Mouse (Mus musculus) splenic B cell, adult 2 months (primary cell): ENCODE results near the gene Mdfi.

ENCODE experiments used
- DNase-seq: peaks from one replicate; pipeline ENCODE4 v3.0.0-alpha.2; 2011; ENCODE audit warnings: low read depth, low spot score
- H3K27me3 ChIP-seq: 2 replicates; pipeline ENCODE4 v1.6.1; 2012; ENCODE audit warnings: mild to moderate bottlenecking, low read length, moderate library complexity, mixed read lengths; ENCODE audit not compliant: control insufficient read depth, poor library complexity, insufficient read depth, severe bottlenecking
- H3K36me3 ChIP-seq: 2 replicates; pipeline ENCODE4 v1.6.1; 2012; ENCODE audit warnings: mild to moderate bottlenecking, low read length, moderate library complexity, mixed read lengths; ENCODE audit not compliant: control insufficient read depth, poor library complexity, insufficient read depth, severe bottlenecking

The Mdfi gene

DNA sequence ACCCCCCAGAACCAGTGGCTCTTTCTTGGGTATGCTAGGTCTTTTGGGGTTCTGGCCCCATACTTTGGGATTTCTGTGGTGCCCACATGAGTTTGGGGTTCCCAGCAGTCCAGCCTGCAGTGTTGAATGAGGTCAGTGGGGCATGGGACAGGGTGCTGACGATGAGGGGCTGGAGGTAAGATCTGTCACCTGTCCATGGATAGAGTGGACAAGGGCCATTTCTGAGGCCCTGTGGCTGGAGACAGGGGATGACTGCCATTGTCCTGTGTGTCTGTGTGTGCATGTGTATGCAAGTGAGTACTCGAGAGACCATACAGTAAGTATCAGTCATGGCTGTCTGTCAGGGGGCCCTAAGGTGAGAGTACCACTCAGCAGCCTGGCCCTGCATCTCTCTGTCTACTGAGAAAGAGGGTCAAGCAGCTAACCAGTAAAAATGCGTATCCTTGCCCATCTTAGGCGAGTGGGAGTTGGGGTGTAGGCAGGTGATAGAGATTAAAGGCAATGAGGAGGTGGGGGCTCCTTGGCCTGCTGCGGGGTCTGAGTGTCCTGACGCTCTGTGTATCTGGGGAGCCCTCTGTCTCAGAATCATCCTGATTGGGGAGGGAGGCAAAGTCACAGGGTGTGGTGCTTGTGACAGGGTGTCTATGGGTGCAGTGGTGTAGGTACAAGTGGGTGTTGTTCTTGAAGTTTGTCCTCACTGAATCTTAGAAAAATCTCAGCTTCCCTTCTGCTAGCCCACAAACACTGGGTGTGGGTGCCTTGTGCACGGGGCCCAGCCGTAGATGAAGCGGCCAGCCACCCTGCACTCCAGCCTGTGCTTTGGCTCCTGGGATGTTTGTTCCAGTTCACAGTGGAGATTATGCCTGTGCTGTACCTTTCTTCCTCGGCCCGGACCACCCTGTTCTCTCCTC lies 64.8 kb downstream of the Mdfi start:
- peak; percentile 36 for DNase-seq
- Histone ChIP-seq H3K27me3 (no peaks in the 10 kb centered on the region), H3K36me3 (no peaks in the 10 kb centered on the region)

DNA sequence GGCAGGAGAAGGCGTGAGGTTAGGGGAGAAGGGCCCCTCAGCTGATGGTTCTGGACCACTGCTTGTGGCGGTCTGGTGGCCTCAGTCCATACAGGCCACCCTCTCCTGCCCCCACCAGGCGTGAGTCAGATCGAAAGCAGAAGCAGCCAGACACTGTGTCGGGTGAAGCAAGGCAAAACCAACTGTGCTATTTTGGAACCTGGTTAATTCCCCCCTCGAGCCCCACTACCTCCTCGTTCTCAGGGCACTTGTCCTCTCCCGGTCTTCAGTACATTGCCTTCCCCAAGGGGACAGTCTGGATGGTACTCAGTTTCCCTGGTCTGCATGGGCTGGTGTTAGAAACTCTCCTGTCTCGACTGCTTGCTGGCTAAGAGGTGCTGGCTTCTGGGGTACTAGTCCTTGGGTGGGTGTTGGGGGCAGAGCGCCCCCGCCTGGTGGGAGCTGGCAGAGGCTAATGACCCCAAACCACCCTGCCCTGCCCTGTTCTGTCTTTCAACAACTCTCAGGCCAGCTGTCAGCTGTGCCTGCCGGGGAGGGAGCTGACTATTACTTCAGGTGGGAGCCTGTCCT lies 65.7 kb downstream of the Mdfi start:
- Histone ChIP-seq H3K27me3 (no peaks in the 10 kb centered on the region), H3K36me3 (no peaks in the 10 kb centered on the region)
- DNase-seq: peak; percentile 94

GRCm38 (mm10) chr17:47767456-47768141 lies 66.9 kb downstream of the Mdfi start:
- H3K27me3 ChIP-seq: no peaks in the 10 kb centered on the region
- no peaks in the 10 kb centered on the region; the same call in 1 of the 2 replicates for H3K36me3 ChIP-seq
- DNase-seq: peak; percentile 58

DNA sequence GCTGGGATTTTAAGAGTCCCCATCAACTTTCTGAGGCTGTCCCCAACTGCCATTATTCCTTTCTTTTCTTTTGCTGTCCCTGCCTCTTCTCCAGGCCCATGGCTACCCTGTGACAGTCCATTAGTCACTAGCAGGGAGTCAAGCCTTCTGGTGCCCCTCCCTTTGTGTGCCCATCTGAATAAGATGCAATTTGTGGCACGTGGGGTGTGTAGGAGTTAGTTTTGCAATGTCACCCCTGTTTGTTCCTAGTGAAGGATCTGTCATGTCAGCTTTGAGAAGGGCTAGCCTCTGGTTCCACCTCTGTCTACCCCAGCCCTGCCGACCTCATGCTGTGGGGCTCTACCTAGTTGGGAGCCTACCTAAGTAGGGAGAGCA lies 67.4 kb downstream of the Mdfi start:
- no peaks in the 10 kb centered on the region for H3K27me3 ChIP-seq
- no peak for DNase-seq
- no peaks in the 10 kb centered on the region; the same call in 1 of the 2 replicates for H3K36me3 ChIP-seq

DNA sequence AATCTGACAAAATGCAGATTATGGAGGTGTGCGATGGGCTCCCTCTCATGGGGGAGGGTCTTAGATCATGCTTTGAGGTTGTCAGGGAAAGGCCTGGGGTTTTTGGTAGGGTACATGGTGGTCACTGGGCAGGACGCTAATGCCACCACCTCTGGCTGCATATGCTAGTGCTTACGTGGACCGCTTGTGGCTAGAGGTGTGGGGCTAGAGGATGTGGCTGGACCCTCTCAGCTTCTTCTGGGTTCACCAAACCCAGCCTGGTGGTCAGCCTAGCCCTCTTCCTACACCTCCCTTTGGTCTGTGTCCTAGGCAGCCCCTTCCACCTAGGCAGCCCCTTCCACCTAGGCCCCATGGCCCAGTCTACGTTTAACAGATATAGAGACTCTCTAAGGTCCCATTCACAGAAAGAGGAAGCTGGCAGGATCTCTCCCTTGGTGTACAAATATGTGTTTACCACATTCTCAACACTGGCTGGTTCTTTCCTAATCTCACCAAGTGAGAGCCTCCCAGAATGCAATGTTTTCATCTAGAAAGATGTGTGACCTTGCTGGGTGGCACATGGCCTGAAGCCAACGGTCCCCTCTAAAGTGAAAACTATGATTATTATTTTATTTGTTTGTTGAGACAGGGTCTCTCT lies 68.0 kb downstream of the Mdfi start:
- Histone ChIP-seq H3K36me3 (no peaks in the 10 kb centered on the region; the same call in 1 of the 2 replicates), H3K27me3 (no peaks in the 10 kb centered on the region)
- peak; percentile 50 for DNase-seq

GRCm38 (mm10) chr17:47765986-47766385 lies 68.5 kb downstream of the Mdfi start:
- no peak for DNase-seq
- Histone ChIP-seq H3K36me3 (no peaks in the 10 kb centered on the region; the same call in 1 of the 2 replicates), H3K27me3 (no peaks in the 10 kb centered on the region)
